In the genomic region with DNA sequence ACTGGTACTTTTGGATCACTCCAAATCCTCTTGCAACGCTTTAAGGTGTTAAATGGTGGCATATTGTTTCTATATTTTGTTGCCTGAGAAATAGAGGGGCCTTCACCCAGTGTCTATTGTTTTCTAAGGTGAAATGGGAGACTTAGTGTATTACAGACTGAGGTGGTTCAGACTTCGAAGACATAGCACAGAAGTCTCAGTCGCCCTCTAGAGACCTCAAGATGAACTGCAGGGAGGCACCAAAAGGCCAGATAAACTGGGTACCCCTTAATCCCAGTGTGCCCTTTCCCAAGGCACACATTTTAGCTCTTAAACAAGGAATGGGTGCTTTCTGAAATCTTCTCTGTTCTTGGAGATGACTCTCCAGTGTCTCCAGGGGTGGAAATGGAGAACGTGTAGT, we compare ENCODE assay signal across 8 mouse cellular contexts.
DNase-seq lines count a peak whose midpoint lies in the region; ATAC-seq and TF ChIP-seq lines count a peak whose summit lies in the region.

No protein-coding gene starts in this region.

- 26% methylated on average over 4 of the region's 4 CpGs for WGBS in neural tube, embryonic 15.5 days
- WGBS in limb, embryonic 14.5 days, result 21% methylated on average over 4 of the region's 4 CpGs

- DNase-seq in neural tube, embryonic 10.5 days (ENCODE audit: extremely low spot score, low spot score), result peak; percentile 36
- DNase-seq in adrenal gland, adult (ENCODE audit: inconsistent age in 2 of 2, low spot score in 1 of 2), result peak; percentile 15 to 80
- DNase-seq in cerebellum, adult 9-11 months, result peak; percentile 34
- DNase-seq in gastrocnemius, postnatal 10 days, result peak; percentile 41
- DNase-seq in limb, embryonic 14.5 days (ENCODE audit: low spot score), result peak; percentile 60
- DNase-seq in right cerebral cortex, postnatal 4 days, result peak; percentile 16
- DNase-seq in spleen, postnatal 14 days (ENCODE audit: low spot score in 2 of 2), result no peak

- H3K9me3 ChIP-seq in neural tube, embryonic 15.5 days (replicated peaks), result no peaks in the 10 kb centered on the region
- H3K9me3 ChIP-seq in limb, embryonic 14.5 days (ENCODE audit: control insufficient read depth, low read length), result no peaks in the 10 kb centered on the region

- TF ChIP-seq POLR2A in limb, embryonic 14.5 days (IDR thresholded peaks at IDR 0.05; ENCODE audit: borderline replicate concordance, extremely low read depth, insufficient read depth, insufficient read length), result no peak

- no peak for ATAC-seq in neural tube, embryonic 15.5 days (ENCODE audit: low FRiP score)
- no peak for ATAC-seq in limb, embryonic 14.5 days (ENCODE audit: low FRiP score, low read depth)

- peaks cover 12% of the 10 kb centered on the region for H3K4me1 ChIP-seq in neural tube, embryonic 15.5 days
- H3K4me1 ChIP-seq in limb, embryonic 14.5 days (ENCODE audit: control insufficient read depth, insufficient read depth, low read length), result peaks cover 4% of the 10 kb centered on the region; the same call in 1 of the 2 replicates

- H3K4me3 ChIP-seq in neural tube, embryonic 15.5 days (replicated peaks), result no peak overlapping the region
- no peak overlapping the region for H3K4me3 ChIP-seq in limb, embryonic 14.5 days (replicated peaks; ENCODE audit: low read length)

- no peak overlapping the region for H3K27ac ChIP-seq in neural tube, embryonic 15.5 days (replicated peaks)
- no peak overlapping the region for H3K27ac ChIP-seq in limb, embryonic 14.5 days (replicated peaks; ENCODE audit: low read depth, low read length)

- no peaks in the 10 kb centered on the region for H3K36me3 ChIP-seq in neural tube, embryonic 15.5 days
- H3K36me3 ChIP-seq in limb, embryonic 14.5 days (ENCODE audit: control insufficient read depth, insufficient read depth, low read length), result no peaks in the 10 kb centered on the region

- no peaks in the 10 kb centered on the region for H3K27me3 ChIP-seq in neural tube, embryonic 15.5 days (replicated peaks)
- no peaks in the 10 kb centered on the region for H3K27me3 ChIP-seq in limb, embryonic 14.5 days (ENCODE audit: control insufficient read depth, insufficient read depth, low read length)

- no peak overlapping the region for H3K4me2 ChIP-seq in neural tube, embryonic 15.5 days
- H3K4me2 ChIP-seq in limb, embryonic 14.5 days (replicated peaks; ENCODE audit: low read depth, low read length, severe bottlenecking), result no peak overlapping the region

- no peak overlapping the region for H3K9ac ChIP-seq in neural tube, embryonic 15.5 days (replicated peaks)
- no peak overlapping the region for H3K9ac ChIP-seq in limb, embryonic 14.5 days (ENCODE audit: low read depth, low read length, severe bottlenecking)

Comparison
In these comparisons a context has a peak if more than half of its experiments do, and no peak if none do; other contexts are left out.
1. DNase-seq: peak in neural tube, embryonic 10.5 days (single experiment), adrenal gland, adult (2 of 2), cerebellum, adult 9-11 months (single experiment), gastrocnemius, postnatal 10 days (single experiment), limb, embryonic 14.5 days (single experiment) and right cerebral cortex, postnatal 4 days (single experiment); none in spleen, postnatal 14 days (0 of 2).